Comparison of ENCODE assay signal across 10 mouse cellular contexts in genomic region chr17:9776286-9777016, GRCm38 (mm10).
A peak's percentile ranks its signal among the peaks of the same experiment; 100 is the strongest.
DNase-seq lines count a peak whose midpoint lies in the region; ATAC-seq and TF ChIP-seq lines count a peak whose summit lies in the region.
"Had no signal": no experiment of that assay in that cellular context is flagged by ENCODE, and none has a peak within 500 bp of the region (broad histone marks: within the 10 kb centered on the region; RNA-seq: fewer than 3 reads in every experiment).

No protein-coding gene starts in this region.

- ATAC-seq in hindbrain, embryonic 13.5 days (ENCODE audit: low FRiP score) = peak; percentile 81
- ATAC-seq in midbrain, postnatal 0 days (ENCODE audit: low FRiP score) = peak; percentile 85

- no peaks in the 10 kb centered on the region for H3K36me3 ChIP-seq in hindbrain, embryonic 13.5 days
- no peaks in the 10 kb centered on the region for H3K36me3 ChIP-seq in midbrain, postnatal 0 days (ENCODE audit: insufficient read depth, low read length)
- H3K36me3 ChIP-seq: embryonic facial prominence, embryonic 12.5 days; limb, embryonic 15.5 days had no signal

- no peak overlapping the region for H3K4me3 ChIP-seq in hindbrain, embryonic 13.5 days
- H3K4me3 ChIP-seq in midbrain, postnatal 0 days (ENCODE audit: low read depth, low read length) = no peak overlapping the region
- H3K4me3 ChIP-seq: embryonic facial prominence, embryonic 12.5 days; limb, embryonic 15.5 days had no signal

- no peak for TF ChIP-seq CTCF in midbrain, postnatal 0 days (IDR thresholded peaks at IDR 0.05)

- DNase-seq in cerebellum, postnatal 10 days = peak; percentile 32 to 54
- DNase-seq in cerebellum, adult 8-10 months = no peak
- DNase-seq in brain, adult 2 months (ENCODE audit: low read depth, low spot score) = peak; percentile 87
- peak; percentile 88 for DNase-seq in midbrain, postnatal 0 days (ENCODE audit: low spot score)
- no peak for DNase-seq in adrenal gland, adult 8-10 months
- no peak for DNase-seq in kidney, adult 9 months
- no peak for DNase-seq in thymus, postnatal 10 days (ENCODE audit: low spot score in 2 of 2)

- H3K27me3 ChIP-seq in hindbrain, embryonic 13.5 days = no peaks in the 10 kb centered on the region
- H3K27me3 ChIP-seq in midbrain, postnatal 0 days (ENCODE audit: insufficient read depth, low read length) = no peaks in the 10 kb centered on the region
- H3K27me3 ChIP-seq: embryonic facial prominence, embryonic 12.5 days; limb, embryonic 15.5 days had no signal

- 26% methylated on average over 8 of the region's 9 CpGs for WGBS in hindbrain, embryonic 13.5 days
- 19% methylated on average over 8 of the region's 9 CpGs for WGBS in midbrain, postnatal 0 days

- no peak overlapping the region for H3K9ac ChIP-seq in hindbrain, embryonic 13.5 days
- no peak overlapping the region for H3K9ac ChIP-seq in midbrain, postnatal 0 days (replicated peaks; ENCODE audit: low read length, poor library complexity, severe bottlenecking)
- H3K9ac ChIP-seq: embryonic facial prominence, embryonic 12.5 days; limb, embryonic 15.5 days had no signal

- H3K9me3 ChIP-seq in hindbrain, embryonic 13.5 days = no peaks in the 10 kb centered on the region
- H3K9me3 ChIP-seq in midbrain, postnatal 0 days (ENCODE audit: low read length) = no peaks in the 10 kb centered on the region
- H3K9me3 ChIP-seq: embryonic facial prominence, embryonic 12.5 days; limb, embryonic 15.5 days had no signal

- peak overlapping the region; percentile 86 for H3K27ac ChIP-seq in hindbrain, embryonic 13.5 days
- H3K27ac ChIP-seq in midbrain, postnatal 0 days (ENCODE audit: low read depth, low read length) = peak overlapping the region; percentile 63
- H3K27ac ChIP-seq: limb, embryonic 15.5 days had no signal

- peaks cover 22% of the 10 kb centered on the region for H3K4me1 ChIP-seq in hindbrain, embryonic 13.5 days (replicated peaks)
- H3K4me1 ChIP-seq in midbrain, postnatal 0 days (ENCODE audit: insufficient read depth, low read length) = peaks cover 8% of the 10 kb centered on the region; the same call in 1 of the 2 replicates
- H3K4me1 ChIP-seq: embryonic facial prominence, embryonic 12.5 days; limb, embryonic 15.5 days had no signal

- H3K4me2 ChIP-seq in hindbrain, embryonic 13.5 days = no peak overlapping the region
- H3K4me2 ChIP-seq in midbrain, postnatal 0 days (ENCODE audit: low read depth, low read length, poor library complexity, severe bottlenecking) = no peak overlapping the region
- H3K4me2 ChIP-seq: embryonic facial prominence, embryonic 12.5 days; limb, embryonic 15.5 days had no signal

Comparison
In these comparisons a context has a peak if more than half of its experiments do, and no peak if none do; other contexts are left out.
1. DNase-seq: peak in cerebellum, postnatal 10 days (2 of 2), brain, adult 2 months (single experiment) and midbrain, postnatal 0 days (single experiment); none in cerebellum, adult 8-10 months (single experiment), adrenal gland, adult 8-10 months (single experiment), kidney, adult 9 months (single experiment) and thymus, postnatal 10 days (0 of 2).